In the genomic region with DNA sequence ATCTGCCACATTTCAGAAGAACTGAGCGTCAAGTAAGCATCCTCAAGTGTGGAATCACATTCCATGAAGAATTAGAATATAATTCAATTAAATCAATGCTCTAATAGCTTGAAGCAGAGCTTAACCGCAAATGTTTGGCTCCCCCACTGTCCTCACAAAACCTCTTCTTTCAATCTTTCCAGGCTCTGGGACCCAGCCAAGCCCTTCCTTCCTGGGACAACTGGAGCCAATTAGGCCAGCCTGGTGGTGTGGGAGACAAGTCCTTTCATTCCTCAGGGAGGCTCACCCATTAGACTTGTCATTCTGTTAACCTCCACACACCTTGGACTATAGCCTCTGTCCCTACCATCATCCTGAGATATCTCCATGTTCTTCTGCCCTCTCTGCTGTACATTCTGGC, we compare ENCODE assay signal across 9 mouse cellular contexts. TPM values are rescaled to one million over a fixed set of nuclear protein-coding genes. Genes with fewer than 3 reads are reported as not detected.
DNase-seq lines count a peak whose midpoint lies in the region; TF ChIP-seq lines count a peak whose summit lies in the region.
"Had no signal": no experiment of that assay in that cellular context is flagged by ENCODE, and none has a peak within 500 bp of the region (broad histone marks: within the 10 kb centered on the region; RNA-seq: fewer than 3 reads in every experiment).

No protein-coding gene starts in this region.

- no peak overlapping the region for H3K27ac ChIP-seq in layer of hippocampus, adult 2 months
- H3K27ac ChIP-seq in forebrain, embryonic 10.5 days = no peak overlapping the region

- intact Hi-C loops in gastrocnemius, postnatal 36 days (cut with DNase I) = loop anchor here (1.0 kb wide), 1 partner anchor 47 kb away; no protein-coding TSS in a partner anchor

- no peaks in the 10 kb centered on the region for H3K36me3 ChIP-seq in forebrain, embryonic 10.5 days (replicated peaks)

- no peaks in the 10 kb centered on the region for H3K9me3 ChIP-seq in forebrain, embryonic 10.5 days

- H3K27me3 ChIP-seq in forebrain, embryonic 10.5 days (ENCODE audit: poor library complexity, severe bottlenecking) = no peaks in the 10 kb centered on the region

- no peak overlapping the region for H3K4me3 ChIP-seq in layer of hippocampus, adult 2 months
- no peak overlapping the region for H3K4me3 ChIP-seq in forebrain, embryonic 10.5 days

- WGBS in forebrain, embryonic 10.5 days = 82% methylated on average over 2 of the region's 2 CpGs

- DNase-seq in adrenal gland, postnatal 14 days = peak; percentile 67
- DNase-seq in adrenal gland, postnatal 4 days (ENCODE audit: low spot score in 2 of 2) = no peak
- peak; percentile 36 to 65 for DNase-seq in layer of hippocampus, postnatal 10 days (ENCODE audit: low spot score in 2 of 2)
- no peak for DNase-seq in layer of hippocampus, adult 2 months (ENCODE audit: low spot score in 2 of 2)
- DNase-seq in gastrocnemius, postnatal 36 days = peak; percentile 41 to 63
- peak; percentile 74 for DNase-seq in lung, postnatal 14 days
- no peak for DNase-seq in forebrain, embryonic 10.5 days (ENCODE audit: extremely low spot score, low spot score)
- DNase-seq in spleen, adult 12 weeks (ENCODE audit: low spot score) = no peak

- no peak for TF ChIP-seq CTCF in layer of hippocampus, adult 2 months (conservative IDR thresholded peaks at IDR 0.05)

- no peaks in the 10 kb centered on the region for H3K4me1 ChIP-seq in forebrain, embryonic 10.5 days

RNA-seq across cellular contexts. Expression of gene Ppp1r2, which starts 6.9 kb away (rescaled TPM):
- 82.3 and 88.3 TPM in 2 replicates for total RNA-seq in adrenal gland, postnatal 14 days (2021)
- 10 to 100 TPM; 85.9 to 87.7 TPM for total RNA-seq in adrenal gland, postnatal 4 days (2021)
- 10 to 100 TPM; 64.3 to 65.2 TPM for total RNA-seq in layer of hippocampus, postnatal 10 days (2021)
- 10 to 100 TPM; 93.3 to 98.1 TPM for total RNA-seq in layer of hippocampus, adult 2 months (2021)
- 10 to 100 TPM; 68.7 to 77.1 TPM for total RNA-seq in gastrocnemius, postnatal 36 days (2021)
- 91.3 and 91.7 TPM in 2 replicates for polyA plus RNA-seq in forebrain, embryonic 10.5 days (2016; fragmentation: Nextera tagmentation; extraction: Ambion mirVana)

RNA-seq across cellular contexts. Expression of gene Apod, which starts 32.6 kb away (rescaled TPM):
- 5.8 and 10.8 TPM in 2 replicates for total RNA-seq in adrenal gland, postnatal 14 days (2021)
- 1 to 10 TPM; 1.8 to 2.1 TPM for total RNA-seq in adrenal gland, postnatal 4 days (2021)
- 10 to 100 TPM; 29.0 to 35.8 TPM for total RNA-seq in layer of hippocampus, postnatal 10 days (2021)
- 100 to 1,000 TPM; 107 to 123 TPM for total RNA-seq in layer of hippocampus, adult 2 months (2021)
- 10 to 100 TPM; 15.5 to 31.3 TPM for total RNA-seq in gastrocnemius, postnatal 36 days (2021)
- polyA plus RNA-seq in forebrain, embryonic 10.5 days (2016; fragmentation: Nextera tagmentation; extraction: Ambion mirVana) = 16.8 and 24.4 TPM in 2 replicates
- polyA plus RNA-seq: activated CD4-positive, CD25-positive, alpha-beta regulatory T cell, adult 4 months had no signal

Comparison
In these comparisons a context has a peak if more than half of its experiments do, and no peak if none do; other contexts are left out.
1. DNase-seq: peak in adrenal gland, postnatal 14 days (single experiment), layer of hippocampus, postnatal 10 days (2 of 2), gastrocnemius, postnatal 36 days (2 of 2) and lung, postnatal 14 days (single experiment); none in adrenal gland, postnatal 4 days (0 of 2), layer of hippocampus, adult 2 months (0 of 2), forebrain, embryonic 10.5 days (single experiment) and spleen, adult 12 weeks (single experiment).